Mouse (Mus musculus) heart, embryonic 14.5 days (tissue): ENCODE data around the gene Cttnbp2nl. TPM values are rescaled to one million over a fixed set of nuclear protein-coding genes. Genes with fewer than 3 reads are reported as not detected.

Experiments
- ATAC-seq: fragments of 200-750 bp; cut with Nextera tagmentation; 2 replicates; pipeline ENCODE4 v1.8.0; 2017; ENCODE audit warnings: low read depth, moderate TSS enrichment; ENCODE audit not compliant: insufficient number of reproducible peaks, insufficient read depth, low FRiP score
- H3K27ac ChIP-seq, 2 experiments: fragments of 200-500 bp in 1 of 2; fragments of 300-500 bp in 1 of 2; sonication (generic) in 1 of 2; replicated peaks in 1 of 2; 2 replicates each; pipeline ENCODE4 v1.5.1; 2012 to 2014; ENCODE audit warnings: low read depth in 2 of 2, low read length in 2 of 2, control low read depth in 1 of 2, mild to moderate bottlenecking in 1 of 2, mixed read lengths in 1 of 2; ENCODE audit not compliant: control insufficient read depth in 1 of 2, insufficient read depth in 1 of 2
- H3K27me3 ChIP-seq: fragments of 300-500 bp; sonication (generic); 2 replicates; pipeline ENCODE4 v1.6.1; 2014; ENCODE audit warnings: mild to moderate bottlenecking, low read length, control low read depth; ENCODE audit not compliant: control insufficient read depth, insufficient read depth
- H3K36me3 ChIP-seq: fragments of 300-500 bp; sonication (generic); 2 replicates; pipeline ENCODE4 v1.6.1; 2014; ENCODE audit warnings: mild to moderate bottlenecking, control low read depth, low read length, mixed read lengths; ENCODE audit not compliant: control insufficient read depth, insufficient read depth
- H3K4me1 ChIP-seq, 2 experiments: fragments of 200-500 bp in 1 of 2; fragments of 300-500 bp in 1 of 2; sonication (generic) in 1 of 2; 2 replicates each; pipeline ENCODE4 v1.6.1; 2012 to 2014; ENCODE audit warnings: low read length in 2 of 2, control low read depth in 1 of 2, mixed read lengths in 1 of 2; ENCODE audit not compliant: control insufficient read depth in 2 of 2, insufficient read depth in 2 of 2
- H3K4me2 ChIP-seq: fragments of 300-500 bp; sonication (generic); 2 replicates; pipeline ENCODE4 v1.6.1; 2014; ENCODE audit warnings: mild to moderate bottlenecking, low read length
- H3K4me3 ChIP-seq, 2 experiments: fragments of 200-500 bp in 1 of 2; fragments of 300-500 bp in 1 of 2; sonication (generic) in 1 of 2; 2 replicates each; pipeline ENCODE4 v1.5.1; 2012 to 2014; ENCODE audit warnings: low read length in 2 of 2, mild to moderate bottlenecking in 2 of 2, control low read depth in 1 of 2, low read depth in 1 of 2, moderate library complexity in 1 of 2; ENCODE audit not compliant: control insufficient read depth in 1 of 2, insufficient read depth in 1 of 2
- H3K9ac ChIP-seq: fragments of 300-500 bp; sonication (generic); 2 replicates; pipeline ENCODE4 v1.6.1; 2014; ENCODE audit warnings: mild to moderate bottlenecking, low read length
- H3K9me3 ChIP-seq: fragments of 300-500 bp; sonication (generic); 2 replicates; pipeline ENCODE4 v1.6.1; 2016; ENCODE audit warnings: low read length, control low read depth; ENCODE audit not compliant: control insufficient read depth
- WGBS: fragments of 180-500 bp; shearing (Covaris S2); extraction: QIAGEN DNeasy Blood & Tissue Kit; methylation state at CpG from one replicate; pipeline ENCODE4 v1.1.7; 2014; 5-methylcytosine and 5-hydroxymethylcytosine counted together
- polyA plus RNA-seq: library from polyadenylated mRNA; unstranded; fragments of >200 nt; fragmentation: Nextera tagmentation; extraction: Ambion mirVana; gene quantifications from 2 replicates; pipeline ENCODE4 v1.2.1, GENCODE M21; 2014

The Cttnbp2nl gene
- polyA plus RNA-seq, 1 experiment from 2014 or later: 22.8 TPM

DNA sequence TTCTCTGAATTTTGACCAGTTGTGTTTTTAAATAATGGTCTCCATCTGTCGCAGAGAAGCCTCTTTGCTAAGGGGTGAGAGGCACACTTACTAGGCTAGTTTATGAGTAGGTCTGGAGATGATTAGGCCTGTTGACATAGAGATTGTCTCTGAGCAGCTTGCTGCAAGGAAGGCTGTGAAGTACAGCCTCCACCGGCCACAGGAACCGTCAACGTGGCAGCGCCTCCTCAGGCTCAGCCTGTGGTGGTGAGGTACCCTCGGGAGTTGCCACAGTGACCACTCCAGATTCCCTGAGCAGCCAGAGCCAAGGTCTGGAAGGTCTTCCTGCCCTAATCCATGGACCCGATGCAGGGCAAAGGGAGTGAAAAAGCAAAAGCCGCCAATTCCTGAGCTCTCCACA lies 17.6 kb upstream of the Cttnbp2nl start:
- Histone ChIP-seq H3K27ac (no peak overlapping the region), H3K4me1 (no peaks in the 10 kb centered on the region), H3K4me3 (no peak overlapping the region), H3K27me3 (no peaks in the 10 kb centered on the region), H3K4me2 (no peak overlapping the region), H3K9ac (no peak overlapping the region), H3K36me3 (no peaks in the 10 kb centered on the region), H3K9me3 (no peaks in the 10 kb centered on the region)
- ATAC-seq: no peak
- 51% methylated on average over 8 of the region's 8 CpGs for whole genome bisulfite sequencing

DNA sequence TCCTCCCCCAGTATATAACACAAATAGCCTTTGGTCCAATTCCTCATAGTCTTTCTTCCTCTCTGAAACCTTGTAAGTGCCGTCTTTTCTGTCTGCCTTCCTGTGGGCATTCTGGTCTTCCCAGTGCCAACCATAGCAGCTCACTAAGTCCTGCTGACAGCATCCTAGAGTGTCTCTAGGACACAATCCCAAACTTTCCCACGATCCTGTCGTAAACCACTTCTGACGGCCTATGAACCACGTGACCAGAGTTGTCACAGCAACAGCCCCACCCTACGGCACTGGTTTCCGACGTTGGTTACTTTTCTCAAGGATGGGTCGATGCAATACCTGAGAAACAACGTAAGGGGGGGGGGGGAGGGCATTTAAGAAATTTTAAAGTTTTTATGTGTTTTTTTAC lies 13.6 kb upstream of the Cttnbp2nl start, which contains the start of gene 4930564D02Rik:
Gene 4930564D02Rik, plus strand, starts transcription at position 301 of the 400 bp plus-strand sequence.
- Histone ChIP-seq H3K4me2 (no peak within 1 kb of the TSS), H3K4me3 (no peak within 1 kb of the TSS), H3K9ac (no peak within 1 kb of the TSS), H3K27ac (no peak within 1 kb of the TSS), H3K27me3 (no peaks in the 10 kb centered on the region), H3K36me3 (no peaks in the 10 kb centered on the region), H3K4me1 (no peaks in the 10 kb centered on the region), H3K9me3 (no peaks in the 10 kb centered on the region)
- WGBS: 71% methylated on average over 10 of the region's 10 CpGs
- no peak for ATAC-seq

DNA sequence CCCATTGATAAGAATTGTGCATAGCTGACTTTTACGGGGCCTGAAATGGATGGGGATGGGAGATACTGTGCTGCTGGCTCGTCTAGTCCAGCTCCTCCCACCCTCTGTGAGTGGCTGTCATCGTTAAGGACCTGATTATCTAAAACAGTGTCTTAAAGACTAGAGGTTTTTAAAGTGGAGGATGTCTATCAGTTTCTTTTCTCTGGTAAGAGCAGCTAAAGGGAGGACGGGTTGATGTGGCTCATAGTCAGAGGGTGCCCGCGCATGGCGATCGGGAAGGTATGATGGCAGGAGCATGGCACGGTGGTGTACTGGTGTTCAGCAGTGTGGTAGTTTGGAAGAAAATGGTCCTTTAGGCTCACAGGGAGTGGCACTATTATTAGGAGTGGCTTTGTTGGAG lies 9.7 kb upstream of the Cttnbp2nl start:
- ATAC-seq: no peak

DNA sequence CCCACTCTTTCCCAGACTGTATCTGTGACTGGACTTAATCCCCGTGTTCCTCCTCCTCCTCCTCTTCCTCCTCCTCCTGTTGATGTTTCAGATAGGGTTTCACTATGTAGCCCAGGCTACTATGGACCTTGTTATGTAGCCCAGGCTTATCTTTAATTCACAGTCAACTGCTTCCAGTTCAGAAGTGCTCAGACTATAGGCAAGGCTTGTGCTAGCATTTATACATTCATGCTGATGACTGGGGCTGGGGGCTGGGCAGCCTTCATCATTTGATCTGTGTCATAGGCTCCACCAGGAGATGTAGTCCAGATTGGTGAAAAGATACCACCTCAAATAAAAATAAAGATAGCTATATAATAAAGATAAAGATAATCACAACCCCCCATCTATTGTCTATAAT lies 9.0 kb upstream of the Cttnbp2nl start:
- 62% methylated on average over 1 of the region's 1 CpGs for WGBS

More for the DNA sequence above, 9.7 kb upstream of the Cttnbp2nl start:
- H3K4me2 ChIP-seq: no peak overlapping the region
- peaks cover 2 to 12% of the 10 kb centered on the region in 2 experiments; a peak in 2 of 4 replicates for H3K4me1 ChIP-seq
- H3K27ac ChIP-seq: no peak overlapping the region
- no peaks in the 10 kb centered on the region for H3K9me3 ChIP-seq
- WGBS: 61% methylated on average over 9 of the region's 9 CpGs
- no peak overlapping the region for H3K4me3 ChIP-seq
- no peaks in the 10 kb centered on the region for H3K27me3 ChIP-seq
- no peak overlapping the region for H3K9ac ChIP-seq
- no peaks in the 10 kb centered on the region for H3K36me3 ChIP-seq

DNA sequence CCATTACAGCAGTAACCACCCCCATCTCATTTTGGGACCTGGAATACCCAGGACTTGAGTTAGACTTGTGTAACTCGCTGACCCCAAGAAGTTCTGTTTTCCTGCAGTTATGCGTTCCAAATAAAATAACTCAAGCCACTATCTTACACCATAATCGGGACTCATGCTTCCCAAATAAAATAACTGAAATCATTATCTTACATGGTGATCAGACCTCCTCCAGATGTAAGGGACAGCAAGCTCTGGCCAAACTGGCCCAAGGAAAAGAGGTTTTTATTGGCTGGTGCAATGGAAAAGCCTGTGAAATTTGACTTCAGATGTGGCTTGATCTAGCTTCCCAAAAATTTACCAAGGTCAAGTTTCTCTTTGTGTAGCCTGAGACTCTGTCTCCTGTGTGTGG lies 8.6 kb upstream of the Cttnbp2nl start:
- H3K4me2 ChIP-seq: no peak overlapping the region
- peaks cover 2 to 12% of the 10 kb centered on the region in 2 experiments; a peak in 2 of 4 replicates for H3K4me1 ChIP-seq
- WGBS: 68% methylated on average over 3 of the region's 3 CpGs

More for the DNA sequence above, 9.0 kb upstream of the Cttnbp2nl start:
- Histone ChIP-seq H3K9me3 (no peaks in the 10 kb centered on the region), H3K9ac (no peak overlapping the region), H3K27ac (no peak overlapping the region), H3K27me3 (no peaks in the 10 kb centered on the region), H3K4me2 (no peak overlapping the region), H3K36me3 (no peaks in the 10 kb centered on the region), H3K4me1 (peaks cover 2 to 12% of the 10 kb centered on the region in 2 experiments; a peak in 2 of 4 replicates), H3K4me3 (no peak overlapping the region)
- ATAC-seq: no peak

DNA sequence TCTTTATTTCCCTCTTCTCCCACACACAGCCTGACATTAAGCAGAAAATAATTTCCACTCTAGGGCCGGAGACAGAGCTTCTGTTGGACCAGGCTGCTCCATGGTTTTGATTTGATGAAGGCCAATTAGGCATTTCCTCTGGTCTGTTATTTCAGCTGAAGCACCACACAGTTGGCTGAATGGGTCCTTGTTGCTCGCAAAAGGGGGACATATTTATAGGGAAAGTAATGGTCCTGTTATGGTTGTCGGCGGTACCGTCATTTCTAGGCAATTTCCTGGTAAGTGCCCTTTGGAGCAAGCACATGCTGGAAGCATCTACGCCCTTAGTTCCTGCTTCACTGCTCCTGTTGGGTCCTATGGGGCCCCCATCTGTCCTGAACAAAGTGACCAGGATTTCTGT lies 8.0 kb upstream of the Cttnbp2nl start:
- Histone ChIP-seq H3K36me3 (no peaks in the 10 kb centered on the region), H3K4me2 (no peak overlapping the region), H3K4me3 (no peak overlapping the region), H3K9me3 (no peaks in the 10 kb centered on the region), H3K27me3 (no peaks in the 10 kb centered on the region), H3K9ac (no peak overlapping the region), H3K4me1 (peaks cover 2 to 12% of the 10 kb centered on the region in 2 experiments; a peak in 3 of 4 replicates), H3K27ac (no peak overlapping the region)
- WGBS: 68% methylated on average over 6 of the region's 6 CpGs
- no peak for ATAC-seq

More for the DNA sequence above, 8.6 kb upstream of the Cttnbp2nl start:
- no peak for ATAC-seq
- no peak overlapping the region for H3K27ac ChIP-seq
- H3K9ac ChIP-seq: no peak overlapping the region
- H3K4me3 ChIP-seq: no peak overlapping the region
- no peaks in the 10 kb centered on the region for H3K9me3 ChIP-seq
- no peaks in the 10 kb centered on the region for H3K36me3 ChIP-seq
- H3K27me3 ChIP-seq: no peaks in the 10 kb centered on the region

DNA sequence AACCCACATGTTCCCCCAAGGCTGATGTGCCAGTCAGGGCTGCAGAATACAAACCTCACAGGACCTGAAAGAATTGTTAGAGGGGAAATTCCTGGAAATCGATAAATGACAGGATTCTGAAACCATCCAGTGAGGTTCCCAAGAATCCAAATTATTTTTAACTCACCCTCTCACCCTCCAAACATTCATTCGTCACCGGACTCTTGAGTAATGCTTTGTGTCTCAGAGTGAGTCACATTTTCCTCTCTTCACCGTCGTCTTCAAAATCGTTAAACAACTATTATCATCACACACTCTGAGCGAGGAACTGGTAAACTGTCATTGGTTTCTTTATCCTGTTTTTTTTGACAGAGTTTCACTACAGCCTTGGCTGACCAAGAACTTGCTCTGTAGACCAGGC lies 7.0 kb upstream of the Cttnbp2nl start:
- no peak for ATAC-seq
- H3K4me2 ChIP-seq: no peak overlapping the region
- H3K27me3 ChIP-seq: no peaks in the 10 kb centered on the region
- H3K4me3 ChIP-seq: no peak overlapping the region
- no peak overlapping the region for H3K9ac ChIP-seq
- no peaks in the 10 kb centered on the region for H3K9me3 ChIP-seq
- 11% methylated on average over 7 of the region's 7 CpGs for WGBS
- peaks cover 9 to 23% of the 10 kb centered on the region in 2 experiments for H3K4me1 ChIP-seq
- H3K36me3 ChIP-seq: no peaks in the 10 kb centered on the region
- no peak overlapping the region for H3K27ac ChIP-seq
